Mouse (Mus musculus) lung, postnatal 0 days (tissue): Measurements from ENCODE around the gene Tank.

ENCODE experiments used
- CTCF ChIP-seq: IDR thresholded peaks from 2 replicates; pipeline ENCODE4 v1.5.1; 2016; ENCODE audit warnings: antibody characterized with exemption, mild to moderate bottlenecking
- EP300 ChIP-seq: IDR thresholded peaks from 2 replicates; pipeline ENCODE4 v1.6.1; 2016; ENCODE audit warnings: antibody characterized with exemption, mild to moderate bottlenecking, control low read depth

DNA sequence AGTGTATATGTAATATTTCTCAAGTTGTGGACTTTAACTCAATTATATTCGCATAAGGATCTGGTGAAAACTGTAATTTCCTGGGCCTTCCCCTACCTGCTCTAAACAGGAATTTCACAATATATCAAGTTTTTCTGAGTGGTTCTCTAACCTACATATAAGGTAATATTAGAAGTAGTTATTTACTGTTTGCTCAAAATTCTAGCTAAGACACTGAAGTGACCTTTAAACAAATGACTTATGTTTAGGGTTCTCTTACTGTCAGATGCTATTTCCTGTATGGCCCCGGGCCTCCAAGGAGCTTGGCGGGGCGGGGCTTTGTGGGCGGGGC is 14.3 kb downstream of the Tank start:
- peak; percentile 53; the same call in 1 of the 2 replicates for TF ChIP-seq EP300
- no peak for TF ChIP-seq CTCF
